Mouse (Mus musculus) erythroblast, embryonic 14.5 days (primary cell): ENCODE results near the gene Mta1. TPM values are rescaled to one million over a fixed set of nuclear protein-coding genes. Genes with fewer than 3 reads are reported as not detected.

Experiments used
- H3K27me3 ChIP-seq: 2 replicates; pipeline ENCODE4 v1.6.1; 2012; ENCODE audit warnings: inconsistent platforms; ENCODE audit not compliant: control insufficient read depth
- H3K36me3 ChIP-seq: 2 replicates; pipeline ENCODE4 v1.6.1; 2012; ENCODE audit warnings: mild to moderate bottlenecking, inconsistent platforms; ENCODE audit not compliant: control insufficient read depth
- H3K4me1 ChIP-seq: 2 replicates; pipeline ENCODE4 v1.6.1; 2012; ENCODE audit warnings: inconsistent platforms; ENCODE audit not compliant: control insufficient read depth
- H3K4me3 ChIP-seq: replicated peaks from 2 replicates; pipeline ENCODE3; 2012; ENCODE audit warnings: moderate library complexity, mild to moderate bottlenecking, inconsistent platforms
- H3K9me3 ChIP-seq: 2 replicates; pipeline ENCODE4 v1.6.1; 2012; ENCODE audit warnings: low read length, inconsistent platforms, mixed read lengths; ENCODE audit not compliant: control insufficient read depth
- GATA1 ChIP-seq: IDR thresholded peaks from 2 replicates; pipeline ENCODE4 v1.6.1; 2012; ENCODE audit warnings: low read length, inconsistent platforms, mixed read lengths
- TAL1 ChIP-seq: IDR thresholded peaks from 3 replicates; pipeline ENCODE4 v1.6.1; 2012; ENCODE audit warnings: low read length, inconsistent platforms, mixed read lengths
- polyA plus RNA-seq: library from polyadenylated mRNA; stranded (reverse); fragments of >175 nt; gene quantifications from 2 replicates; pipeline ENCODE4 v1.2.3, GENCODE M21; 2012

Gene Mta1
- polyA plus RNA-seq, 1 experiment, result 18.5 TPM

DNA sequence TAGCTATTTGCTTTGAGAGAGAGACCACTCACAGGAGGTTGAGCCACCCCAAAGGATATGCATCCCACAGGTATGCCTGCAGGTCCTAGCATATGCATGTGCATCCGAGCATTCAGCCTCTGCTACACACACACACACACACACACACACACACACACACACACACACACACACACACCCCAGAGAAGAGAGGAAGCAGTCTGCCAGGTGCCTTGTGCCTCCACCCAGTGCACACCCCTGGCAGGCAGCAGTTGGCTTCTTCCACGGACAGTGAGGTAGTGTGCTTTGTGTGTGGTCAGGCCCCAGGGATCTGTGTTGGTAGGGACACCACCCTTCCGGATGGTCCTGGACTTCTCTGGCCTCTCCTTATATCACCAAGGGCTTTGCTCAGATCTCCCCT is 51.8 kb downstream of the Mta1 start:
- TF ChIP-seq GATA1 (no peak), TAL1 (no peak)
- Histone ChIP-seq H3K4me3 (no peak overlapping the region), H3K27me3 (peaks cover 76% of the 10 kb centered on the region), H3K9me3 (no peaks in the 10 kb centered on the region), H3K4me1 (peaks cover 74% of the 10 kb centered on the region), H3K36me3 (peaks cover 8% of the 10 kb centered on the region)

GRCm38 (mm10) chr12:113150591-113150990 is 52.5 kb downstream of the Mta1 start:
- Histone ChIP-seq H3K4me3 (no peak overlapping the region), H3K4me1 (peaks cover 81% of the 10 kb centered on the region), H3K36me3 (peaks cover 2% of the 10 kb centered on the region), H3K9me3 (no peaks in the 10 kb centered on the region), H3K27me3 (peaks cover 76% of the 10 kb centered on the region)
- TF ChIP-seq TAL1, result no peak
- TF ChIP-seq GATA1, result no peak

GRCm38 (mm10) chr12:113151046-113151445 is 53.0 kb downstream of the Mta1 start:
- no peaks in the 10 kb centered on the region for H3K36me3 ChIP-seq
- H3K9me3 ChIP-seq, result no peaks in the 10 kb centered on the region
- peaks cover 76% of the 10 kb centered on the region for H3K27me3 ChIP-seq
- no peak overlapping the region for H3K4me3 ChIP-seq
- peaks cover 80% of the 10 kb centered on the region for H3K4me1 ChIP-seq
- TF ChIP-seq GATA1, result no peak
- TF ChIP-seq TAL1, result no peak

DNA sequence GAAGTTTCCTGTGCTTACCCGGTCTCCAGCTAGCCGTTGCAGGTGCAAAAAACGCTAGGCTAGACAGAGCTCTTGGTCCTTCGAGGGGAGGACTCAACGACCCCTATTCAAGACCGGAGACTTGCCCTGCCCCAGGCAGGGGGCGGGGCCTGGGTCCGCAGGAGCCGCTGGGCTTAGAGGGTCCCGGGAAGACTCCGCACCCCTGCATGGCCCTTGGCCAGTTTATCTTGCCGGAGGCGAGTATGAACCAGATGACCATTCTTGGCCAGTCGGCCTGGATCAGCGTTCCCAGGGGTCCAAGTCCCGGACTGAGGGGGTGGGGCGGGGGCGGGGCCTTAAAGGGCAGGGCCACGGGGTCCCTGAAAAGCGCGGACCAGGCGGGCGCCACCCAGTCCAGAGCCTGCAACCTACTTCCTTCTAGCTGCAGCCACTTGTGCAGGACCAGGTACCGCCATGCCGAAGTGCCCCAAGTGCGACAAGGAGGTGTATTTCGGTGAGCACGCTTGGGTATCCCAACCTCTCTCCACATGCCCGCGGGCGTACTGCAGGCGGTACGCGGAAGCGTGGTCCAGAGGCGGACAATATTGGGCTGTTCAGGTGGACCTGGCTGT is 53.7 kb downstream of the Mta1 start:
- peaks cover 69% of the 10 kb centered on the region for H3K27me3 ChIP-seq
- peaks cover 77% of the 10 kb centered on the region for H3K4me1 ChIP-seq
- TF ChIP-seq TAL1 (no peak), GATA1 (no peak)
- H3K36me3 ChIP-seq, result no peaks in the 10 kb centered on the region
- H3K4me3 ChIP-seq, result peak overlapping the region; percentile 49
- H3K9me3 ChIP-seq, result no peaks in the 10 kb centered on the region

DNA sequence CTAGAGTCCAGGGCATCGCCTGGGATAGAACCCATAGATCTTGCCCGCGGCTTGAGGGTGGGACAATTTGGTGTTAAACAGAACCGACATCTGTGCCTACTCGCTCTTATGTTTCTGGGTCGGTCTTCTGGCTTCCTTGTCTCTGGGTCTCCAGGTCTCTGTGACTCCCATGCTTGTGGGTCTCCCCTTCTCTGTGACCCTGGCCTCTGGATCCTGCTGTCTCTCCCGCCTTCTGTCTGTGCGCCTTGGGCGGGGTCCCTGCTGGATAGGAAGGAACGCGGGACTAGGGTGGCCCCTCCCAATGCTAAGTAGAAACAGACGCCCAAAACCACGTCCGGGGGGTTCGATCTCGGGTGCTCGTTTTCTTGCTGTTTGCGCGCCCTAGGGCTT is 54.2 kb downstream of the Mta1 start:
- H3K36me3 ChIP-seq, result no peaks in the 10 kb centered on the region
- TF ChIP-seq GATA1 (no peak), TAL1 (no peak)
- H3K4me3 ChIP-seq, result peak overlapping the region; percentile 49
- peaks cover 77% of the 10 kb centered on the region for H3K4me1 ChIP-seq
- H3K9me3 ChIP-seq, result no peaks in the 10 kb centered on the region
- peaks cover 64% of the 10 kb centered on the region for H3K27me3 ChIP-seq

DNA sequence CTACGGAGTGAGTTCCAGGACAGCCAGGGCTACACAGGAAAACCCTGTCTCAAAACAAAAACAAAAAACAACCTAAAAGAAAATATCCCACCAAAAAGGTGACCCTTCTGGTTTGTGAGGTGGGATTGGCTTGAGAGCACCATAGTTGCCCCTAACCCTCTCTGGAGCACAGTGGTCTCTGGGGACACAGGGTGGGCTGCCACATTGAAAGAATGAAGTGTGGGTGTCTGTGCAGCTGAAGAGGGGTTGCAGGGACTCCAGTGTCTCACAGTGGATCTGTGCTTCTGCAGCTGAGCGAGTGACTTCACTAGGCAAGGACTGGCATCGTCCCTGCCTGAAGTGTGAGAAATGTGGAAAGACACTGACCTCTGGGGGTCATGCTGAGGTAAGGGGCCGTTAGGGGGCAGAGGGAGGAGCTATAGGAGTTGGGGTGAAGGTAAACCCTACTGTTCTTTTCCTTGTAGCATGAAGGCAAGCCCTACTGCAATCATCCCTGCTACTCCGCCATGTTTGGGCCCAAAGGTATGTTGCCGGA is 55.0 kb downstream of the Mta1 start:
- peaks cover 7% of the 10 kb centered on the region for H3K36me3 ChIP-seq
- peaks cover 77% of the 10 kb centered on the region for H3K4me1 ChIP-seq
- peaks cover 58% of the 10 kb centered on the region for H3K27me3 ChIP-seq
- no peaks in the 10 kb centered on the region for H3K9me3 ChIP-seq
- TF ChIP-seq GATA1 (no peak), TAL1 (no peak)
- no peak overlapping the region for H3K4me3 ChIP-seq

DNA sequence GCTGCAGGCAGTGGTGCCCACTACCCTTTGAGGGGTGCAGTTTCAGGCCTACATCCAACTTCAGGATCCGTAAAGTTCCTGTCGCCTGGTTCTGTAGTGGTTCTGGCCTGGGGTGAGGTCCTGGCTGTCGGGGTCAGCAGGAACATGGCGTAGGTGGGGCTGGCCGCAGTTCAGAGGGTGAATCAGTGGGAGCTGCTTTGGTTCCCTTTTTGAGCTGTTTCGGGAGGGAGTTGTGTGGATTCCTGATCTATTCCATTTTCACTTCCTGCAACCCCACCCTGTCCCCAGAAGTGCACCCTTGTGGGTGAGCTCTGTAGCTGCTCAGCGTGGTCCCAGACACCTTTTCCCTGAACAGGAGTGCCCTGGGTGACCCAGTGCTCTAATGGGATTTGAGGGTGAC is 55.9 kb downstream of the Mta1 start:
- no peak overlapping the region for H3K4me3 ChIP-seq
- TF ChIP-seq TAL1, result no peak
- peaks cover 10% of the 10 kb centered on the region for H3K36me3 ChIP-seq
- no peaks in the 10 kb centered on the region for H3K9me3 ChIP-seq
- peaks cover 49% of the 10 kb centered on the region for H3K27me3 ChIP-seq
- peaks cover 68% of the 10 kb centered on the region for H3K4me1 ChIP-seq

DNA sequence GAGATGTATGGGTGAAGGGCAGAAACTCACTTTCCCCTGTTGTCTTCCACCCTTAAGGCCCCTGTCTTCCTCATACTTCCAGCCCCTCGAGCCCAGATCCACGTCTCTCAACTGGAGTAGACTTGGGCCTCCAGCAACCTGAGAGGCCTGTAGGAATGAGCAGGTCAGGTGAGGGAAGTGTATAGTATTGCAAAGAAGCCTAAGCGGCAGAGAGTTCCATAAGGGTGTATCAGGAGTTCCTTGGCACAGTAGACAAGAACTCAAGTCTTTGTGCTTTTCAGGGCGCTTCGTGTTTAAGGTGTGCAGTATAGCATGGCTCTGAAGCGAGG is 56.6 kb downstream of the Mta1 start:
- H3K27me3 ChIP-seq, result peaks cover 41% of the 10 kb centered on the region
- no peak for TF ChIP-seq TAL1
- TF ChIP-seq GATA1, result no peak
- no peaks in the 10 kb centered on the region for H3K9me3 ChIP-seq
- peak overlapping the region; percentile 72 for H3K4me3 ChIP-seq
- H3K4me1 ChIP-seq, result peaks cover 65% of the 10 kb centered on the region
- peaks cover 17% of the 10 kb centered on the region for H3K36me3 ChIP-seq

GRCm38 (mm10) chr12:113155076-113155771 is 57.1 kb downstream of the Mta1 start:
- Histone ChIP-seq H3K4me3 (peak overlapping the region; percentile 72), H3K27me3 (peaks cover 36% of the 10 kb centered on the region), H3K9me3 (no peaks in the 10 kb centered on the region), H3K36me3 (peaks cover 22% of the 10 kb centered on the region), H3K4me1 (peaks cover 65% of the 10 kb centered on the region)
- TF ChIP-seq GATA1 (no peak), TAL1 (no peak)
